Mouse (Mus musculus) MEL (cell line): ENCODE measurements around the gene Slc25a21.

ENCODE experiments used
- CTCF ChIP-seq, 3 experiments: IDR thresholded peaks in 2 of 3; conservative IDR thresholded peaks in 1 of 3; 2 replicates each; pipeline ENCODE4 v1.5.1; 2011 to 2012; ENCODE audit warnings: low read length in 3 of 3, low read depth in 2 of 3, mild to moderate bottlenecking in 2 of 3, improper control_type of control experiment in 1 of 3, inconsistent platforms in 1 of 3, mixed read lengths in 1 of 3, moderate library complexity in 1 of 3; ENCODE audit not compliant: control insufficient read depth in 1 of 3, insufficient read depth in 1 of 3, poor library complexity in 1 of 3, severe bottlenecking in 1 of 3
- EP300 ChIP-seq, 2 experiments: IDR thresholded peaks; 2 replicates each; pipeline ENCODE4 v1.6.1; 2011; ENCODE audit warnings: improper control_type of control experiment in 2 of 2, low read length in 2 of 2, low read depth in 1 of 2, mild to moderate bottlenecking in 1 of 2
- GATA1 ChIP-seq: IDR thresholded peaks from 2 replicates; pipeline ENCODE4 v1.6.1; 2011; ENCODE audit warnings: low read depth, low read length, improper control_type of control experiment
- HCFC1 ChIP-seq: IDR thresholded peaks from 2 replicates; pipeline ENCODE4 v1.6.1; 2012; ENCODE audit warnings: low read depth, mild to moderate bottlenecking, inconsistent platforms, low read length, improper control_type of control experiment, moderate library complexity
- JUND ChIP-seq: IDR thresholded peaks from 2 replicates; pipeline ENCODE4 v1.6.1; 2011; ENCODE audit warnings: low read depth, mild to moderate bottlenecking, improper control_type of control experiment, low read length
- MAX ChIP-seq: IDR thresholded peaks from 2 replicates; pipeline ENCODE4 v1.6.1; 2011; ENCODE audit warnings: low read length, improper control_type of control experiment
- MXI1 ChIP-seq: IDR thresholded peaks from 2 replicates; pipeline ENCODE4 v1.6.1; 2011; ENCODE audit warnings: mild to moderate bottlenecking, low read depth, low read length, improper control_type of control experiment
- NRF1 ChIP-seq: IDR thresholded peaks from 2 replicates; pipeline ENCODE4 v1.6.1; 2014; ENCODE audit warnings: low read depth, mild to moderate bottlenecking, inconsistent platforms, low read length, improper control_type of control experiment, moderate library complexity; ENCODE audit not compliant: poor library complexity, insufficient read depth, severe bottlenecking
- POLR2A ChIP-seq, 2 experiments: IDR thresholded peaks; 2 replicates each; pipeline ENCODE4 v1.6.1; 2011 to 2012; ENCODE audit warnings: low read length in 2 of 2, mild to moderate bottlenecking in 2 of 2, control low read depth in 1 of 2, improper control_type of control experiment in 1 of 2, low read depth in 1 of 2, moderate library complexity in 1 of 2; ENCODE audit not compliant: control insufficient read depth in 1 of 2, insufficient read depth in 1 of 2, poor library complexity in 1 of 2
- UBTF ChIP-seq: IDR thresholded peaks from 2 replicates; pipeline ENCODE4 v1.6.1; 2012; ENCODE audit warnings: low read depth, mild to moderate bottlenecking, inconsistent platforms, low read length, improper control_type of control experiment, moderate library complexity, borderline replicate concordance; ENCODE audit not compliant: insufficient read depth
- ZNF384 ChIP-seq: IDR thresholded peaks from 2 replicates; pipeline ENCODE4 v1.6.1; 2012; ENCODE audit warnings: low read depth, mild to moderate bottlenecking, inconsistent platforms, low read length, improper control_type of control experiment

DNA sequence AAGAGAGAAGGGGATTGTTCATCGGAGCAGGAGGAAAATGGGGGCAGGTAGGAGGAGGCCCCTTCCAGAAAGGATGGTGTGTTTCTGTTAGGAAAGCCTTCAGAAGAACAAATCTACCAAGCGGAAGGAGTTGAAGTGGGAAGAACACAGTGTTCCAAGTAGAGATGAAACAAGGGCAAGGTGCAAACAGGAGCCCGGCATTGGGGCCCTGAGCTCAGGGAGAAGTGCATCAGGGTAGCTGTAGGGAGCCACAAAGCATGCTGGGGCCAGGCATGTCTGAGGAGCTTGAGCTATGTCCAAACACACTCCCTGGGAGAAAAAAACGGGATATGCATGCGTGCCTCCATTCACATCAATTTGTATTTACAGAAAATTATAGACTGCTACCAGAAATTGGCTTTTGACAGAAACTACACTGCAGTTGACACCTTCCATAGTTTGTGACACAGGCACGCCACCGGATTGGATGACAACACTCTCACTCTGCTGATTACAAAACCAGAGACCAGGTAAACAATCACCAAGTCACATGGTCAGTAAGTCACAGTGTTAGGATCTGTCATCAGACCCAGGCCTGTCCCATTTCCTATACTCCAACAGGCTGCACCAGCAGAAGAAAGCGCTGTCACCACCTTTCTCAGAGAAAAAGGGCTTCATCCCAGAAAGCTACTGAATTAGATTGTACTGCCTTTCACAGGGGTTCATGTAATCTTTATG, 299.9 kb downstream of the Slc25a21 start:
- TF ChIP-seq CTCF (IDR thresholded peaks at IDR 0.05 in 2 of 3, conservative IDR thresholded peaks at IDR 0.05 in 1 of 3; ENCODE audit: control insufficient read depth in 1 of 3, insufficient read depth in 1 of 3, low read depth in 2 of 3, low read length in 3 of 3, poor library complexity in 1 of 3, severe bottlenecking in 1 of 3) (no peak), ZNF384 (no peak), POLR2A (IDR thresholded peaks at IDR 0.05; ENCODE audit: control insufficient read depth in 1 of 2, insufficient read depth in 1 of 2, low read depth in 1 of 2, low read length in 2 of 2, poor library complexity in 1 of 2) (no peak), GATA1 (no peak), UBTF (no peak), MAX (no peak), NRF1 (no peak), JUND (no peak), HCFC1 (no peak), MXI1 (no peak), EP300 (IDR thresholded peaks at IDR 0.05; ENCODE audit: low read depth in 1 of 2, low read length in 2 of 2) (no peak)
